Mouse (Mus musculus) C2C12 (cell line): Measurements from ENCODE around the gene Kalrn. TPM values are rescaled to one million over a fixed set of nuclear protein-coding genes. Genes with fewer than 3 reads are reported as not detected.
A peak's percentile ranks its signal among the peaks of the same experiment; 100 is the strongest.

Experiments
- H3K27me3 ChIP-seq: one replicate; pipeline ENCODE4 v1.6.1; 2011; ENCODE audit not compliant: control insufficient read depth, insufficient read depth, insufficient read length
- H3K36me3 ChIP-seq: one replicate; pipeline ENCODE4 v1.6.1; 2011; ENCODE audit not compliant: control insufficient read depth, insufficient read depth
- H3K4me3 ChIP-seq: one replicate; pipeline ENCODE4 v1.5.1; 2011; ENCODE audit warnings: mild to moderate bottlenecking, control low read depth; ENCODE audit not compliant: poor library complexity, insufficient read depth, severe bottlenecking
- H3K79me2 ChIP-seq: one replicate; pipeline ENCODE4 v1.6.1; 2011; ENCODE audit not compliant: control insufficient read depth, insufficient read depth
- H3K79me3 ChIP-seq: one replicate; pipeline ENCODE4 v1.6.1; 2011; ENCODE audit warnings: low read depth, control low read depth
- H3ac ChIP-seq: one replicate; pipeline ENCODE3; 2011; ENCODE audit warnings: low read depth; ENCODE audit not compliant: control insufficient read depth, insufficient read length
- CEBPB ChIP-seq: IDR thresholded peaks from one replicate; pipeline ENCODE4 v1.6.1; 2011; ENCODE audit warnings: low read depth, mild to moderate bottlenecking, control low read depth, moderate library complexity
- CTCF ChIP-seq: IDR thresholded peaks from one replicate; pipeline ENCODE4 v1.5.1; 2011; ENCODE audit not compliant: control insufficient read depth, insufficient read depth, insufficient read length
- FOSL1 ChIP-seq: IDR thresholded peaks from one replicate; pipeline ENCODE4 v1.8.0; 2011; ENCODE audit warnings: mild to moderate bottlenecking, low read length; ENCODE audit not compliant: poor library complexity, insufficient read depth, severe bottlenecking
- MAX ChIP-seq: IDR thresholded peaks from one replicate; pipeline ENCODE4 v1.6.1; 2011; ENCODE audit warnings: mild to moderate bottlenecking, control low read depth
- MYOD1 ChIP-seq: IDR thresholded peaks from one replicate; pipeline ENCODE4 v1.6.1; 2011; ENCODE audit warnings: low read depth; ENCODE audit not compliant: control insufficient read depth, insufficient read length
- MYOG ChIP-seq: IDR thresholded peaks from one replicate; pipeline ENCODE4 v1.6.1; 2011; ENCODE audit not compliant: control insufficient read depth, insufficient read length; ENCODE audit errors: extremely low read depth
- USF1 ChIP-seq: IDR thresholded peaks from one replicate; pipeline ENCODE4 v1.6.1; 2011; ENCODE audit warnings: low read depth, mild to moderate bottlenecking, control low read depth, moderate library complexity
- polyA plus RNA-seq: library from polyadenylated mRNA; unstranded; fragments of >200 nt; fragmentation: generic; extraction: Trizol; gene quantifications from one replicate; pipeline ENCODE4 v1.2.1, GENCODE M21; 2012; ENCODE audit warnings: missing spikeins

Kalrn gene
- polyA plus RNA-seq, 1 experiment = 8.6 TPM

GRCm38 (mm10) chr16:34327890-34328289 lies 245.4 kb downstream of the Kalrn start:
- Histone ChIP-seq H3K36me3 (no peaks in the 10 kb centered on the region), H3K4me3 (no peak overlapping the region), H3K79me2 (no peaks in the 10 kb centered on the region), H3ac (no peak overlapping the region), H3K27me3 (no peaks in the 10 kb centered on the region), H3K79me3 (no peaks in the 10 kb centered on the region)
- TF ChIP-seq CTCF = no peak
- TF ChIP-seq FOSL1 = no peak
- TF ChIP-seq MYOD1 = peak; percentile 60
- no peak for TF ChIP-seq USF1
- TF ChIP-seq MAX = no peak
- no peak for TF ChIP-seq MYOG
- no peak for TF ChIP-seq CEBPB

DNA sequence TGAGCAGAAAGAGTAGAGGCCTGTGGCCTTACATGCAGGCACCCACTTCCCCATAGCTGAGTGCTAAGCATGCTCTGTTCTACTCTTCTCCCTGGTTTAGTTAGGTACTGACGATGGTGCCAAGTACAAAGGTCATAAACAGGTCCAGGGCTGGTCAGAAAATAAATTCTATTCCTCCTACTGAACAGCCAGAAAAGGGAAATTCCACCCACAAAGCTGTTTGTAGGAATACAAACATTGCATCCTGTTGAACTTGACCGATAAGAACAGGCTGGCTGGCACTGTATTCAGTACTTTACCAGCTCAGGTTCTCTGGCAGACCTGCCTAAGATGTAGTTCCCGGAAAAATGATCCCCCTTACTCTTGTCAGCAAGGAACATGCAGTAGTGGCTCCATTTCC lies 247.5 kb downstream of the Kalrn start:
- Histone ChIP-seq H3K4me3 (no peak overlapping the region), H3K36me3 (no peaks in the 10 kb centered on the region), H3ac (no peak overlapping the region), H3K79me2 (no peaks in the 10 kb centered on the region), H3K27me3 (no peaks in the 10 kb centered on the region), H3K79me3 (no peaks in the 10 kb centered on the region)
- TF ChIP-seq MYOD1 = no peak
- no peak for TF ChIP-seq CTCF
- TF ChIP-seq MYOG = no peak
- no peak for TF ChIP-seq FOSL1

- no peaks in the 10 kb centered on the region for H3K79me3 ChIP-seq
- TF ChIP-seq USF1 (no peak), CEBPB (no peak), FOSL1 (no peak), CTCF (no peak), MAX (no peak), MYOG (no peak), MYOD1 (no peak)
These were observed 248.2 kb downstream of the Kalrn start for GRCm38 (mm10) chr16:34325161-34325560.

GRCm38 (mm10) chr16:34324735-34325134 lies 248.6 kb downstream of the Kalrn start:
- no peaks in the 10 kb centered on the region for H3K36me3 ChIP-seq
- H3K4me3 ChIP-seq = no peak overlapping the region
- no peak for TF ChIP-seq FOSL1
- TF ChIP-seq USF1 = no peak
- no peak for TF ChIP-seq CEBPB
- no peak for TF ChIP-seq MYOG
- TF ChIP-seq CTCF = no peak
- no peak for TF ChIP-seq MAX
- no peak for TF ChIP-seq MYOD1
- H3K79me2 ChIP-seq = no peaks in the 10 kb centered on the region
- no peaks in the 10 kb centered on the region for H3K27me3 ChIP-seq
- no peaks in the 10 kb centered on the region for H3K79me3 ChIP-seq
- no peak overlapping the region for H3ac ChIP-seq

More at GRCm38 (mm10) chr16:34325161-34325560, 248.2 kb downstream of the Kalrn start:
- Histone ChIP-seq H3K36me3 (no peaks in the 10 kb centered on the region), H3K79me2 (no peaks in the 10 kb centered on the region), H3ac (no peak overlapping the region), H3K4me3 (no peak overlapping the region), H3K27me3 (no peaks in the 10 kb centered on the region)

DNA sequence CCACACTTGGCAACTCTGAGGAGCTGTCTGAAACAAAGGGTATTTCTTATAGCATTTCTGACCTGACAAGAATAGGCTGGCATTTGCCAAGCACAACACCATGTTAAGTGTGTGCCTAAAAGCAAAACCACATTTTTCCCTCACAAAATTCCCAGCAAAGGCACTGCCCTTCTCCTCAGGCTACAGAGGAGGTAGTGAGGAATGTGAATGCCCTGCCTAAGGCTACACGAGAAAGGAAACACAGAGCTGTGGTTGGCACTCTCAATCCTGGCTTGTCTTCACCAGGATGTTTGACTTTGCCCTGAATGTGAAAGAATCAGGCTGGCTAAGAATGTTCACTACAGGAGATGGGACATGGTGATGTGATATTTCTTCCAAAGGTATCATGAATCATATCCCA lies 249.8 kb downstream of the Kalrn start:
- H3K79me2 ChIP-seq = no peaks in the 10 kb centered on the region
- TF ChIP-seq USF1 = no peak
- no peak for TF ChIP-seq CTCF
- TF ChIP-seq FOSL1 = no peak
- TF ChIP-seq MYOD1 = no peak
- no peak for TF ChIP-seq MAX
- no peak for TF ChIP-seq MYOG
- no peak for TF ChIP-seq CEBPB
- no peaks in the 10 kb centered on the region for H3K27me3 ChIP-seq
- H3K4me3 ChIP-seq = no peak overlapping the region
- no peaks in the 10 kb centered on the region for H3K36me3 ChIP-seq
- no peak overlapping the region for H3ac ChIP-seq
- no peaks in the 10 kb centered on the region for H3K79me3 ChIP-seq

DNA sequence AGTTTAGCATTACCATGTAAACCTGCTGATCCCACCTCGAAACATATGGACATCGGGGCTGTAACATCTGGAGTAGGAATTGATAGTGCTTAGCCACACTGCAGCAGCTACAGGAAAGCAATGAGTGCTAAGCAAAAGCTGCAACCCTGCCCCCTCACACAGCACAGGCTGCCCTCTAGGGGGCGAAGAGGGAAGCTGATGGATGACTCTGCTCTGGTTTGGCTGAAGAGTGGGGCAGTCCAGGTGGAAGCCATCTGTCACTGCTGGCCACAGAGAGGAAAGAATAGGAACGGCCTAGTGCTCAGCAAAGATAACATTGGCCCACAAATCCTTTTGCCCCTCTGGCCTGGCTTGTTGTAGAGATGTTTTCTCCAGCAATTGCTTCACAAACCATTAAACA lies 250.8 kb downstream of the Kalrn start:
- no peak for TF ChIP-seq CEBPB
- peak; percentile 74 for TF ChIP-seq CTCF
- Histone ChIP-seq H3K79me3 (no peaks in the 10 kb centered on the region), H3K79me2 (no peaks in the 10 kb centered on the region), H3K4me3 (no peak overlapping the region), H3K27me3 (no peaks in the 10 kb centered on the region), H3ac (no peak overlapping the region), H3K36me3 (no peaks in the 10 kb centered on the region)
